Mouse (Mus musculus): ENCODE data around the gene Gm16368.
"Not testable (repeated sequence)": the region's sequence is repeated elsewhere in the genome, so short reads cannot be mapped to it uniquely, and the experiment has no call there.

The Gm16368 gene

DNA sequence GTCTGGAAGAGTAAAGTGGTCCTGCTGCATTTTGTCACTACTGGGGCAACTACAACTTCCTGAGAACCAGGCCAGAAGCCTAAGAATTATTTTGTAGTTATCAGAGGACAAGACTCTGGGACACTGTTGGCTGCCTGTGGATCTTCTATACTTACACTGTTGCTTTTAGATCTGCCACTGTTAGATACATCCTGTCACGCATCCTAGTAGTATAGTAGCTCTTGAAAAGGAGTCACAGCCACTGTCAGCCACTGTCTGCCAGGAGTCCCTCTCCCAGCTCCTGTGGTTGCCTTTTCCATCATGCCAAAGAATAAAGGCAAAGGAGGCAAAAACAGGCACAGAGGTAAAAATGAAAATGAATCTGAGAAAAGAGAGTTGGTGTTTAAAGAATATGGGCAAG, at the start of gene Gm16368:
Gm16368 (plus strand) TSS at position 301 of the 400 bp plus-strand sequence.
- DNase-seq (ENCODE audit: low read depth), result not testable (repeated sequence)

DNA sequence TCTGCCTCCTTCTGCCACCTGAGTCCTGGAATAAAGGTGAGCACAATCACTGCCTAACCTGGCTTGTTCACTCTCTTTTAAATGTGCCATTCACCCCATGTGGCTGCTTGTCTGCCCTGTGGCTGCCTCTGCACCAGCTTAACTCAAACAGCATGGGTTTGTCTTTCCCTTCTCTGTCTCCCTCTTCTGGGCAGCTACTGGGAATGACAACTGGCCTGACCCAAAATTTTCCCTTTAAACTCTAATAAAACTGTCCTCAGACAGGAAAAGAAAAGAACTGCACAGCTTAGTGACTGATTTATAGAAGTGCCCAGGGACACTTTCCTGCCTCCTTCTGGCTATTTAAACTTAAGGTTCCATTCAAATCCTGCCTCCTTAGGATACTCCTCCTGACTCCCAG, 44.4 kb upstream of the Gm16368 start:
- DNase-seq (ENCODE audit: low read depth), result not testable (repeated sequence)

DNA sequence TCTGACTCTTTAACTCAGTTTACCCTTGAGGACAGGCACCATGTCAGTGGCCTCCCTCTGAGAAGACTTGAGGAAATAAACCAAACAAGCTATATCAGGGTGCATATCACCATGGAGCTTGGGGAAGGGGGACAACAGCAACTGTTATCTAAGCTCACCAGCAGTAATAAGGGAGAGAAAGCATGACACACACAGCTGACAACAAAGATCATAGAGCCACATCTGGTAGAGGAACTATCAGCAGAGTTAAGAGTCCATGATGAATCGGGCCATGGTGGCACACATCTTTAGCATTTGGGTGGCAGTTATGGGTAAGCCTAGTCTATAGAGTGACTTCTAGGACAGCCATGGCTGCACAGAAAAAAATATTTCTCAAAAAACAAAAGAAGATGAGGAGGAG, 43.8 kb upstream of the Gm16368 start:
- not testable (repeated sequence) for DNase-seq (ENCODE audit: low read depth)

DNA sequence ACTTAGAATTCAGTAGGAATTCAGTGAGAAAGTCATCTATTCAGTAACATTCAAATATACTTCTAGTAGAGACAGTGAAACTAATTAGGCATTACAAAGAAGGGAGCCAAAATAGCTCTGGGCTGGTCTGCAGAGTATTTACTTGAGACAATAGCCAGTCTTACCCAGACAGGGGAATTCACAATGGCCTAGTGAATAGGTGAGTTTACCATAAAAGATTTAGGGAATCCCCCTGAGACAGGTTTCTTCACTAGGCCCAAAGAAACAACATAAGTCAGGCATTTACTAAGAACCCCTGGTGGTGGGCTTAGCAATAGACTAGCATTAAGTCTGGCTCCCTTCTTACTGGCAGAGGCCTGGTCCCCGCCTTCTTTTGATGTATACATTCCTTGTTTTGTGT, 38.3 kb upstream of the Gm16368 start:
- DNase-seq (ENCODE audit: low read depth), result not testable (repeated sequence)

Data from induced T-regulatory cell, adult 2 months (primary cell).